Mouse (Mus musculus) common myeloid progenitor, adult 5-6 weeks (primary cell): ENCODE data around the gene Mcf2l. TPM values are rescaled to one million over a fixed set of nuclear protein-coding genes. Genes with fewer than 3 reads are reported as not detected.

ENCODE experiments used
- ATAC-seq: replicated peaks from 2 replicates; pipeline ENCODE4 v1.8.0; 2016; ENCODE audit warnings: low read depth, mild to moderate bottlenecking, moderate TSS enrichment, inconsistent platforms; ENCODE audit not compliant: poor library complexity, severe bottlenecking
- total RNA-seq: library from RNA; stranded (forward); fragments of 200-1000, 187-1606 nt; gene quantifications from 2 replicates; pipeline ENCODE4 v1.2.3, GENCODE M21; 2017

Gene Mcf2l
- total RNA-seq, 1 experiment from 2014 or later: 7.9 TPM

DNA sequence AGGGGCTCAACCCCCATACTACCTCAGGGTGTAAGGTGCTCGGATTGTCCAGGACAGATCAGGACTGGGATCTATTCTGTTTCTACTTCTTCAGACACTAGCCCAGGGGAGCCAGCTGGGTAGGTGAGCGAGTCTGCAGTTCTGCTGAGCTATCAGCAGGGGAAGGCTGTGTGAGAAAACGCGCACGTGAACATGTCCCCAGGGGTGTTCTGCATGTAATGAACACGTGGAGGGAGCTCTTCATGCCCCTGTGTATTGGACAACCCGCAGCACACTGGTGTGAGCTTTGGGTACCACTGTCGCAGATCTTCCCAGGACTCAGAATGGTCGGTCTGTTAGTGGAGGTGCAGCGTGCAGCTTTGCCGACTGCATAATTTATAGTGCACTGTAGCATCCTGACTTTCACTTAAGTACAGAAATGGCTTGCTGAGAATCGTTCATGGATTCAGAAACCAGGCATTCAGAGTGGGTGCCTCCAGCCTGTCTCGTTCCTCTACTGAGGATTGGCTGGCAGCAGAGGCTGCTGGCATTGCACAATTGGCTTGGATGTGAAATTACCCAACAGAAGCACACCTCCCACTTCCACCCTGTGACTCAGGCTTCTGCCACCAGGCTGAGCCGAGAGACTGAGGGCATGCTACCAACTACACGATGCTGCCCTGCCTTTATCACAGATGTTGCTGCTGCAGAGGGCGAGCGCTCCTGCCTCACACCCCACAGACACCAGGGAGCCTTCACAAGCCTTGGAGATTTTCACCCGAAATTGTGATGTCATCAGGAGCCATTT lies 110.3 kb downstream of the Mcf2l start:
- ATAC-seq: peak; percentile 93

DNA sequence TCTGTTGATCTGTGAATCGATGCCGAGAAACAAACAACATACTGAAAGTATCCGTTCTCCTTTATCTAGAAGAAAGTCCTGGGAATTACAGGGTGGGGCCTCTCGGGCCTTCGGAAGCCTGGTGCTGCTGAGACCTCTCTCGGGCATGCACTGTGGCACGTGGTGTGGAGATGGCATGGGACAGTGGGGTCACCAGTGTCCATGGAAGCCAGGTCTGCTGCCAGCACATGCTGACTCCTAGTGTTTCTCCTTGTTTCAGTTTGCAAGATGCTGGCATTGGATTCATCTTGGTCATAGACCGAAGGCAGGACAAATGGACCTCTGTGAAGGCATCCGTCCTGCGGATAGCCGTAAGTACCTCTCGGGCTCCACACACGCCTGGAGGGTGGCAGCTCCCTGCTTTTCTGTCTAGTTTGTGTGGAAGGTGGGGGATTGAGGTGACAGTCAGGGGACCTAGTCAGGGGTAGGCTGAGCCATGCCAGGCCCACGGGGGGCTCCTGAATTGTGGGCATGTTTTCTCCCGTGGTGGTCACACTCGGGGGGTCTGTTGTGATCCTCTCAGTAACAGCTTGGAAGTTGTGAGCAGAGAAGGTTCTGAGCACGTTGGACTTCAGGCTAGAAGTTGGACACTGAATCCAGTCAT lies 111.1 kb downstream of the Mcf2l start:
- ATAC-seq: no peak

DNA sequence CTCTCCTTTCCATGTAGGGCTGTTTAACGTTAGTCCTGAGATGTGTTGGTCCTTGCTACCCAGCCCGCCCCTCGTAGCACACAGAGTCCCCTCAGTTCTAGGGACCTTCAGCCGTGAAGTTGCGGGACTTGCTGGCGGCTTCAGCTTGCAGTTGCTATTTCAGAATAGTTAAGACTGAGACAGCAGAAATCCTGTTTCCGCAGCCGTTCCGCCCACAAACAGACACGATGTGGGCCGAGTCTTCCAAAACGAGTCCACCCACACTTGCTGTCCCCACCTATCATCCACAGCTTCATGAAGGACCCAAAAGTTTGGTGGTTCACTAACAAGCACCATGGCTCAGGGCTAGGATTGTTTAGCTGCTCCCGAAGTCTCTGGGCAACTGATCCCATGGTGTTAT lies 111.7 kb downstream of the Mcf2l start:
- no peak for ATAC-seq

DNA sequence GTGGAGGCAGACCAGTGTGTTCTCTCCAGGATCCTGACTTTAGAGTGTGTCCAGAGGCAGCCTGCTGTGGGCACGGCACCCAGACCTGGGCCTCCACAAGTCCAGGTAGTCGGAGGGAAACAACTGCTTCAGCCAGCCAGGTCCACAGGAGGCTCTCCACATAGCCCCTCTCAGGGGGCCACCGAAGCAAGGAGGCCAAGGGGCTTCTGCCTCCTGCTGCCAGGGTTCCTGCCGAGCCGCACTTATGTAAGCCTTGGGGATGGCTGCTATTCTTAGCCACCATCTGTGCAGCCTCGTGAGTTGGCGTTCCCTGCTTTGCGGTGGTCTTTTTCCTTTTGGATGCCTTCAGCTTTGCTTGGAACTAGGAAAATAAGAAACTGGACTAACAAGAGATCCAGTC lies 114.0 kb downstream of the Mcf2l start:
- ATAC-seq: no peak

DNA sequence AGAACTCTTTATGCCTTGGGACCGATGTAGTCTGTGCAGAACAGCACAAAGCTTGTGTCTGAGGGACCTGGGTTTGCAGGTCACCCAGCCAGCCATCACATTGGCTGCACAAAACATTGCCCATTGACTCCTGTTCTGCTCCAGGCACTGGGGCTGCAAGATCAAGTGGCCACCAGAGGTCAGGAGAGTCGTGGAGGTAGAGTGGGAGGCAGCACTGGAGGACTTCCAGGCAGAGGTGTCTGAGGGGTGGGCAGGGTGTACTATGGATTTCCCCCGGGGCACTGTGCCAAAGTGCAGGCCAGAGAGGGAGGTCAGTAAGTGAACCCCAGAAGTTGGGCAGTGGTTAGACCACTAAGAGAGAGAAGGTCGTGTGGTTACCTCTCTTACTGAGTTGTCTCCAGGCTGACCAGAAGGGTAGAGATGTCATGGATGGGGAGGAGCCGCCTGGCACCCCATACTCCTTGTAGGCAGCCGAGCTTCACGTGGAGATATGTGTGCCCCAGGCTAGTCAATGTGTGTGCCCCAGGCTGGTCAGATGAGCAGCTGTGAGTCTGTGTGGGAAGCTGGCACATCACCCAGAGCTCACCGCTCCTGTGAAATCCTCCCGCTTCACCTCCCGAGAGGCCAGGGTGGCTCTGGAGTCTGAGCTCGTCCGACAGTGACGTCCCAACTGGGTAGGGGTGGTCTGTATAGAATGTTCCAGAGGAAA lies 115.3 kb downstream of the Mcf2l start:
- ATAC-seq: 0 out of 2 replicates have a peak, but pooled peaks have one; percentile 34

DNA sequence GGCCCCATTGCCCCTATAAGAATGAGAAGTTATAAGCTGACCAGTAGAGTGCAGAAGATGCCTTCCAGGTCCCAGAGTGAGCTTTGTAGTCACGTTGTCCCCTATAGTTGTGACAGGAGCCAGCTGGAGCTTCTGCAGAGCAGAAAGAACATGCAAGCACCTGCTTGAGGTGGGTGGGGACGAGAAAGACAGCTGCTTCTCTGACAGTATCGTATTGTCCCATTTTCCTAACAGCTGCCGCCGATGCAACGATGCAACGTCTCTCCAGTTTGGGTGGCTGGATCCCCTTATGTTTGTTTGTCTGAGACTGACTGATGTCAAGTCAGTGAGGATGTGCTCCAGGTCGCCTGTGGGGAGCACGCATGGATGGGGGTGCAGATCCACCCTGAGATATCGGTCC lies 117.8 kb downstream of the Mcf2l start:
- ATAC-seq: no peak

DNA sequence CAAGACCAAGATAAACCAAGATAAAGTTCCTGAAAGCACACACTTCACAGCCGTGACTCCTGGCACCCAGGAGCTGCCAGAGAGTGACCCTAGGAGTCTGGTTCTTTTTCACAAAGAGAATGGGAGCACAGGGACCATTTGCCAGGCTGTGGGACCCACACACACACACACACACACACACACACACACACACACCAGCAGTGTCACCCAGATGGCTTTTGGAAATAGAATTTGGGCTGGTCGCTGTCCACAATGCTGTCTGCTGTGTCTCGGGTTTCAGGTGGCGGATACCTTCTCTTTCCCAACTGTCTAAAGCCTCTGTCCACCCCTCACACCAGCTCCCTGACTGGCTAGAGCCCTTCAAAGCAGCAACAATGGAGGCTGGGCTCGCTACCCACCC lies 120.9 kb downstream of the Mcf2l start:
- ATAC-seq: no peak

DNA sequence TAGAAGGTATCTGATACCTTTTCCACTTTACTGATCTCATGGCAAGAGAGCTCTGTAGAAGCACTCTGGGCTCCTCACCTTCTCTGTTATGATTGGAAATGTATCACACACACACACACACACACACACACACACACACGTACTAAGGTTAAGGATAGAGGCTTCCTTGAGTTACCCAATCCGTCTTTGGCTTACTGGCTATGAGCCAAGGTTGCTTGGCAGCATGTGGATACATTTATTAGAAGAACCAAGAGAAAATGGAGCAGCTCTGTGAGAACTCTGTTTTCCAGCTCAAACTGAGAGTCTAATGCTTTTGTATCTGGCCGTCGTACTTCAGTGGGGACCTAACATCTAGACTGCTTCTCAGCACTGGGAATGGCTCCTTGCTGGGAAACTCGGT lies 121.9 kb downstream of the Mcf2l start:
- no peak for ATAC-seq

DNA sequence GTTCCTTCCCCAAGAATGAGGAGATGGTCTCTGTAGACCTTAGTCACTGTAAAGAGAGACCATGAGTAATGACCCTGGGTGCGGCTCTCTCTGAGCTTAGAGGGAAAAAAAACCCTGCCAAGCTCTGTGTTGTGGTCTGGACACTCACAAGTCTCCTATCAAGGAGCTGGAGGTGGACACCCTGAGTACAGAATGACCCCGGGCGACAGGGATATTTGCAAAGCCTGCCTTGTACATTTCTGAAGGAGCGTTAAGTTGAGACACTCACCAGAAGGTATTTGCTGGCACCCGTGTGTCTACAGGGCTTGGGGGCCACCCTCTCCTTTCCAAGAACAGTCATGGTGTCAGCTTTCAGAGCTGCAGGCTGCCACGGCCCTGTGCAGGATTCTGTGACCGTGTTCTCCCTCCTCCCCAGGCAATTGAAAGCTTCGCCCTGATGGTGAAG lies 123.2 kb downstream of the Mcf2l start:
- no peak for ATAC-seq

DNA sequence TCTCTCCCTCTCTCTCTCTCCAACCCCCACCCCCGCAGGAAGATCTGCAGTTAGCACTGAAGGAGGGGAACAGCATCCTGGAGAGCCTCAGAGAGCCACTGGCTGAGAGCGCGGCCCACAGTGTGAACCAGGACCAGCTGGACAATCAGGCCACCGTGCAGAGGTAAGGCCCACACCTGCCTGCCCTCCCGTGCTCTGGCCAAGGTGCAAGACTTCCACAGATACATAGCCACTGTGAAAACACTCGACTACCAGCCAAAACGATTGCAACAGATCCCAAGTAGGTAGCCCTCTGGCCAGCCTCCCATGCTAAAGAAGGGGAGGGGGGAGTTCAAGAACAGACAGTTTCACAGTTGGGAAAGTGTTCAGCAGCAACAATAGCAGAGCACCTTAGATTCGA lies 124.7 kb downstream of the Mcf2l start:
- no peak for ATAC-seq

DNA sequence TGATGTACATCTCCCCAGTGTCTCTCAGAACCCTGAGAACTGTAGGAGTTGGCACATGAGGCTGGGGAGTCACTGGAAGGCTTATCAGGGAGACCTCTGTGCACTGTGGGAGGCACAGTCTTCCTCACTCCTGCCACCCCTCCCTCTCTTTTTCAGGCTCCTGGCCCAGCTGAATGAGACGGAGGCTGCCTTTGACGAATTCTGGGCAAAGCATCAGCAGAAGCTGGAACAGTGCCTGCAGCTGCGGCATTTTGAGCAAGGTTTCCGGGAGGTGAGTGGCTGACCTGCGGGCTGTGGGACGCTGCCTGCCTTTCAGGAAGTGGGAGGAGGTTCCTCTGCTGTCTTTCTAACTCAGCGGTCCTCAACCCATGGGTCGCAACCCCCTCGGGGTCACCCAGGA lies 126.2 kb downstream of the Mcf2l start:
- ATAC-seq: no peak

DNA sequence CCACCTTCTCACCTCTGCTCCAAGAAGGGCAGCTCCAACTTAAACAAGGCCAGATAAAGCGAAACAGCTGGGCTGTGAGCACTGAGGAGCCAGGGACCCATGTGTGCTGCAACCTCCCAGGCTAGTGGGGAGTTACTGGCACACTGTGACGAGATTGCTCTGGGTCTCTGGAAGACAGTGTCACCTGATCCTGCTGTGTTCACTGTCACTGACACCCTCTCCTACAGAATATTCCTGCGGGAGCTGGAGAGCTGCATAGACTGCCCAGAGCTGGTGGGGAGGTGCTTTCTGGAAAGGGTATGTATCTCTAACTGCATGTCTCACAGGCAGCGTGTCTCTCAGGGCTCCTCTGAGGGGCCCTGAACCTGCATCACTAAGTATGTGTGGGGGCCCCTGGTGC lies 133.9 kb downstream of the Mcf2l start:
- no peak for ATAC-seq

DNA sequence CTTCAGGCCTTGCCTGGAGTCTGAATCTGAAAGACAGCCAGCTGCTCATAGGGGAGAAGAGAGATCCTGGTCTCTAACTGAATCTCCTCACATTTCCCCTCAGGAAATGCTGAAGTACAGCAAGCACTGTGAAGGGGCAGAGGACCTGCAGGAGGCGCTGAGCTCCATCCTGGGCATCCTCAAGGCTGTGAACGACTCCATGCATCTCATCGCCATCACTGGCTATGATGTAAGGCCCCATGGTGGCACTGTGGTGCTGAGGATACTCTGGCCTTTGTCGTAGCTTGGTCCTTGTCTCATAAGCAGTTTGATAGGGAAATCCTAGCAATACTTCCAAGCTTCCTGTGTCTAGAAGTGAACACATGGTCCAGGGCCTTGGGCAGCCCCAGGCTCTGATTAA lies 136.7 kb downstream of the Mcf2l start:
- ATAC-seq: peak; percentile 75

DNA sequence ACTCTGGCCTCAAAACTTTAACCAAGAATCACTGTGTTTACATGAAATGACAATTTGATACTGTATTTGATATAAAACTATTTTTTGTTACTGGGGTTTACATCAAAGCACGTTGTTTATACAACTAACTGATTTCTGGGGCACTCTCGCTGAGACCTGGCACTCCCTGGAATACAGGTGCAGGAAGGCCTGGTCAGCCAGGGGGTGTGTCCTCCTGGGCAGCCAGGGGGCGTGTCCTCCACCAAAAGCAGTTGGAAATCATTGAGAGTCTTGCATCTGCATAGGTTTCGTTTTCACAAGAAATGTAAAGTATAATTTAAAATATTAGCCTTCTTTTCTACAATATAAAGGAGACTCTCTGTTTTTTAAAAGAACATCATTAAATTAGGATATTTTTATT lies 146.0 kb downstream of the Mcf2l start:
- no peak for ATAC-seq

DNA sequence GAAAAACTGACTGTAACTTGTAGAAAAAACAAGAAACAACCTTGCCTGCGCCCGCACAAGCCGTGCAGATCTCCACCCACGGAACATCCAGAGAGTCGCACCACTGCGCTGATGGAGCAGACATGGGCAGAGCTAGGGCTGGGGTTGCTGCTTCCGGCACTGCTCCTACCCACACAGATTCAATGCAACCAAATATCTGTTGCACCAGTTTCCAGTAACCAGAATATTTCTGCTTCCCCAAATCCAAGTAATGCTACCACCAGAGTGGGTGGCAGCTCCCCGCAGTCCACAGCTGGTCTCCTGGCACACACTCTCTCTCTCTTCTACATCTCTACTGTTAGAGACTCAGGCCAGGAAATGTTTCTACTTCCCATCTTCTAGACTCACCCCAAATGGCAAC lies 148.2 kb downstream of the Mcf2l start:
- ATAC-seq: peak; percentile 43; the same call in 1 of the 2 replicates

DNA sequence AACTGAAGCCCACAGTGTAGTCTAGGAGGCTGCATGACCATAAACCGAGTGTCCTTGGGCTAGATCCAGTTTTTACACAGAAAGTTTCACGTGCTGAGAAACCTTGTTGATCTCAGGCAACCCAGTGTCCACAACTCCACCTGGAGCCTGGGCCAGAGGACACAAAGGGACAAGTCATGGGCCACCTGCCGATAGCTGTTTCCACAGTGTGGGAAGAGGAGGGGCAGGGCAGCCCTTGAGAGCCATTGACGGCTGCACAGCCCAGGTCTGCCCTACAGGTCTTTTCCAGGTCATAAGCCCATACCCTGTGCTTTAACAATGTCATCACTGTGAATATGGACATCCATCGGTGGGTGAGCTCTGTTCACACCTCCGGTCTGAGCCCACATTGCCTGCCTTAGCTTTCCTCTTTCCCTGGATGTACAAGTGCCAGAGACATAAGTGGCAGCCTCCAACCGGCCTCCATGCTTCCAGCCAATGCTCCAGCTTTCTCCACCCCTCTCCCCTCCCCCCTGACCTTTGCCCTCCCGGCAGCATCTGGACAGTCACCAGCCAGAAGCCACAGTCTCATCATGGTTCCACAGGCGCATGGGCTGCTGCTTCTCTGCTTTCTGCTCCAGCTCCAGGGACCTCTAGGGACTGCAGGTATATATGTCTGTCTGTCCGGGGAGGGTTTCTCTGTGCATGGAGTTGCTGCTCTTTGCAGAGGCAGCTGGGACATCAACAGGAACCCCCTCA lies 152.1 kb downstream of the Mcf2l start, which contains the start of gene F7:
F7 (plus strand) TSS at position 548 of the 738 bp plus-strand sequence.
- ATAC-seq: no peak

DNA sequence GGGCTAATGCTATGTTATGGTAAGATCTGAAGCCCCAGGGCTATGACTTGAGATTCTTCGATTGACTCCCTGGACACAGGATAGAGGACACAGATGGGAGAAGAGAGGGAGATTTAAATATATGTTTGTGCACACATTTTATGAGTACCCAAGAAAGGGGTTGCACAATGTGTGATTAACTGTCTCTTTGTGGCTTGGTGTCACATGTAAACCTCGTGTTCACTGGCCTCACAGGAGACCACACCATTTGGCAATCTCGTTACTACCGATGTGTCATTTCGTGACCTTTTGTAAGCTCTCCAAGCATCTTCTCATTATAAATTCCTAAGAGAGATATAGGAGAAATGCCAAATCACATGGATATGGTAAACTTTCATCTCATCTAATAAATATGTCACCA lies 154.0 kb downstream of the Mcf2l start:
- peak; percentile 65 for ATAC-seq

DNA sequence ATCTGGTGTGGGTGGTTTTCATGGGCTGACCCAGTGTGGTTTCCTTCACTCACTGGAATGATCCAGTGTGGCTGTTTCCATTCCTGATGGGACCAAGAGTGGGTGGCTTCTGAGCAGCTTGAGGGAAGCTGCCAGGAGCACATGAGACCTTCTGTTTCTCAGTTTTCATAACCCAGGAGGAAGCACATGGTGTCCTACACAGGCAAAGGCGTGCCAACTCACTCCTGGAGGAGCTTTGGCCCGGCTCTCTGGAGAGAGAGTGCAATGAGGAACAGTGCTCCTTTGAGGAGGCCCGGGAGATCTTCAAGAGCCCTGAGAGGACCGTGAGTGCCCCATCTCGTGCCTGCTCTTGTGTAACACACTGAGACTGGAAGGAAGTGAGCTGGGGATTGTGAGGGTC lies 154.9 kb downstream of the Mcf2l start:
- ATAC-seq: peak; percentile 55

DNA sequence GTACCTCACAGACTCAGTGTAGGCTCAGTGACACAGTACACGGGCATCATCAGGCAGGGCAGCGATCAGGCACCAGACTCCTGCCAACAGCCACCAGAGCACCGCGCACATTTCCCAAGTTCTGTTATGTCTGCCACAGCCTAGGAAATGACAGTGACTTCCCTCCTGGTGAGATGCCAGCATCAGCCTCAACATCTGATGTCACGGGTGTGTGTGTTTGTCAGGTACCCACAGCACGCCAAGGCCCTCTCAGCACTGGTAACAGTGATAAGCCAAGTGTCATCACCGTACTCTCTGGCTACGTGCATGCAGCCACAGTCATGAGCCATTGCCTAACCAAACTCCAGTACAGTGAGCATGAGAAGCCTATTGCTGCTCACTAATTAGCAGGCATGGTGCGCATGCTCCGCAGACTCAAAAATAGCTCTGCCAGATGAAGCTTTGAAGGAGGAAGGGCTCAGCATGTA lies 162.8 kb downstream of the Mcf2l start:
- ATAC-seq: peak; percentile 53

DNA sequence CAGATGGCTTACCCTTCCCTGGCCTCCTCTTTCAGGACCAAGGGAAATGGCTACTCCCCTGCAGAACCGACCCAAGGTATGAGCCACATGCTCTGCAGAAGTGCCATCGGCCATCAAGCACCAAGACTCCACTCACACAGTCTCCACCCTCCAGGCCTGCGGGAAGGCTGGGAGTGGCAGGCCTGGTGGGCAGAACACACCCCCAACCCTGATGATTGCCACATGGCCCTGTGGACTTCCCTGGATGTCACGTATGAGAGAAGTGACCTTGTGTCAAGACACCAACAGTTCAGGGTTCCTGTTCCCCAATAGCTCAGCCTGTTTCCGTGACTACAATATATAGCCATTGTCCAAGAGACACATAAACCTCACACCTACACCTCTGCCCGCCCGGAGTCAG lies 163.4 kb downstream of the Mcf2l start, which contains the start of gene F10:
F10 (plus strand) TSS at position 294 of the 400 bp plus-strand sequence.
- peak; percentile 27 for ATAC-seq
